In genomic region chr4:85916034-85916433, GRCm38 (mm10) we compare ENCODE assay signal across 9 mouse cellular contexts.
A peak's percentile ranks its signal among the peaks of the same experiment; 100 is the strongest.
DNase-seq lines count a peak whose midpoint lies in the region; ATAC-seq and TF ChIP-seq lines count a peak whose summit lies in the region.
"Had no signal": no experiment of that assay in that cellular context is flagged by ENCODE, and none has a peak within 500 bp of the region (broad histone marks: within the 10 kb centered on the region; RNA-seq: fewer than 3 reads in every experiment).

No protein-coding gene starts in this region.

- H3K9me3 ChIP-seq in hindbrain, postnatal 0 days (ENCODE audit: low read length) = no peaks in the 10 kb centered on the region
- no peaks in the 10 kb centered on the region for H3K9me3 ChIP-seq in hindbrain, embryonic 12.5 days (replicated peaks)
- H3K9me3 ChIP-seq: forebrain, embryonic 10.5 days had no signal

- no peak overlapping the region for H3K9ac ChIP-seq in hindbrain, postnatal 0 days (replicated peaks; ENCODE audit: low read length)
- no peak overlapping the region for H3K9ac ChIP-seq in hindbrain, embryonic 12.5 days

- H3K4me1 ChIP-seq in hindbrain, postnatal 0 days (ENCODE audit: insufficient read depth, low read length) = no peaks in the 10 kb centered on the region
- no peaks in the 10 kb centered on the region for H3K4me1 ChIP-seq in hindbrain, embryonic 12.5 days
- H3K4me1 ChIP-seq: forebrain, embryonic 10.5 days had no signal

- no peak for TF ChIP-seq CTCF in hindbrain, postnatal 0 days (IDR thresholded peaks at IDR 0.05; ENCODE audit: low read depth)

- no peak overlapping the region for H3K27ac ChIP-seq in hindbrain, postnatal 0 days
- H3K27ac ChIP-seq in hindbrain, embryonic 12.5 days = no peak overlapping the region
- H3K27ac ChIP-seq: forebrain, embryonic 10.5 days had no signal

- H3K36me3 ChIP-seq in hindbrain, postnatal 0 days (ENCODE audit: insufficient read depth, low read length) = no peaks in the 10 kb centered on the region
- H3K36me3 ChIP-seq in hindbrain, embryonic 12.5 days = no peaks in the 10 kb centered on the region
- H3K36me3 ChIP-seq: forebrain, embryonic 10.5 days had no signal

- H3K4me2 ChIP-seq in hindbrain, postnatal 0 days (ENCODE audit: low read depth, low read length) = no peak overlapping the region
- no peak overlapping the region for H3K4me2 ChIP-seq in hindbrain, embryonic 12.5 days (replicated peaks)

- DNase-seq in hindbrain, postnatal 0 days (ENCODE audit: low spot score) = peak; percentile 18
- DNase-seq in urinary bladder, postnatal 14 days (ENCODE audit: low spot score) = peak; percentile 5
- no peak for DNase-seq in urinary bladder, adult 2 months (ENCODE audit: low spot score)
- peak; percentile 38 for DNase-seq in kidney, postnatal 10 days
- no peak for DNase-seq in gastrocnemius, postnatal 10 days
- DNase-seq in thymus, adult 18-20 months = no peak
- DNase-seq: right cerebral cortex, postnatal 14 days had no signal

- 32% methylated on average over 2 of the region's 2 CpGs for WGBS in hindbrain, postnatal 0 days
- WGBS in hindbrain, embryonic 12.5 days = 36% methylated on average over 2 of the region's 2 CpGs

- H3K27me3 ChIP-seq in hindbrain, postnatal 0 days (ENCODE audit: insufficient read depth, low read length) = no peaks in the 10 kb centered on the region
- no peaks in the 10 kb centered on the region for H3K27me3 ChIP-seq in hindbrain, embryonic 12.5 days

- H3K4me3 ChIP-seq in hindbrain, postnatal 0 days (ENCODE audit: low read length) = no peak overlapping the region
- H3K4me3 ChIP-seq in hindbrain, embryonic 12.5 days = no peak overlapping the region
- H3K4me3 ChIP-seq: forebrain, embryonic 10.5 days had no signal

- no peak for ATAC-seq in hindbrain, postnatal 0 days
- no peak for ATAC-seq in hindbrain, embryonic 12.5 days (ENCODE audit: low FRiP score)

Comparison
In these comparisons a context has a peak if more than half of its experiments do, and no peak if none do; other contexts are left out.
1. DNase-seq: peak in hindbrain, postnatal 0 days (single experiment), urinary bladder, postnatal 14 days (single experiment) and kidney, postnatal 10 days (single experiment); none in urinary bladder, adult 2 months (single experiment), gastrocnemius, postnatal 10 days (single experiment) and thymus, adult 18-20 months (0 of 2).